Mouse (Mus musculus) limb, embryonic 14.5 days (tissue): ENCODE data around the gene Myh10. TPM values are rescaled to one million over a fixed set of nuclear protein-coding genes. Genes with fewer than 3 reads are reported as not detected.
A peak's percentile ranks its signal among the peaks of the same experiment; 100 is the strongest.

Experiments used
- ATAC-seq: fragments of 200-750 bp; cut with Nextera tagmentation; 2 replicates; pipeline ENCODE4 v1.8.0; 2017; ENCODE audit warnings: low read depth, moderate number of reproducible peaks, moderate TSS enrichment; ENCODE audit not compliant: low FRiP score
- DNase-seq: peaks from one replicate; pipeline ENCODE4 v3.0.0-alpha.2; 2015; ENCODE audit warnings: low spot score
- H3K27ac ChIP-seq: fragments of 300-500 bp; sonication (generic); replicated peaks from 2 replicates; pipeline ENCODE4 v1.5.1; 2014; ENCODE audit warnings: low read depth, mild to moderate bottlenecking, low read length, moderate library complexity, mixed read lengths
- H3K27me3 ChIP-seq: fragments of 300-500 bp; sonication (generic); 2 replicates; pipeline ENCODE4 v1.6.1; 2014; ENCODE audit warnings: low read length, mixed read lengths; ENCODE audit not compliant: control insufficient read depth, insufficient read depth
- H3K36me3 ChIP-seq: fragments of 300-500 bp; sonication (generic); 2 replicates; pipeline ENCODE4 v1.6.1; 2014; ENCODE audit warnings: mild to moderate bottlenecking, low read length, moderate library complexity, mixed read lengths; ENCODE audit not compliant: control insufficient read depth, insufficient read depth
- H3K4me1 ChIP-seq: fragments of 300-500 bp; sonication (generic); 2 replicates; pipeline ENCODE4 v1.6.1; 2014; ENCODE audit warnings: antibody characterized with exemption, low read length, mixed read lengths; ENCODE audit not compliant: control insufficient read depth, insufficient read depth
- H3K4me2 ChIP-seq: fragments of 300-500 bp; sonication (generic); replicated peaks from 2 replicates; pipeline ENCODE4 v1.6.1; 2014; ENCODE audit warnings: low read depth, mild to moderate bottlenecking, low read length, moderate library complexity; ENCODE audit not compliant: severe bottlenecking
- H3K4me3 ChIP-seq: fragments of 300-500 bp; sonication (generic); replicated peaks from 2 replicates; pipeline ENCODE4 v1.5.1; 2014; ENCODE audit warnings: low read length
- H3K9ac ChIP-seq: fragments of 300-500 bp; sonication (generic); 2 replicates; pipeline ENCODE4 v1.6.1; 2014; ENCODE audit warnings: mild to moderate bottlenecking, low read depth, low read length, moderate library complexity; ENCODE audit not compliant: severe bottlenecking
- H3K9me3 ChIP-seq: fragments of 300-500 bp; sonication (generic); 2 replicates; pipeline ENCODE4 v1.6.1; 2016; ENCODE audit warnings: low read length; ENCODE audit not compliant: control insufficient read depth
- POLR2A ChIP-seq: fragments of 200-500 bp; IDR thresholded peaks from 2 replicates; pipeline ENCODE4 v1.8.0; 2012; ENCODE audit warnings: inconsistent platforms, mild to moderate bottlenecking, moderate library complexity, borderline replicate concordance; ENCODE audit not compliant: insufficient read depth, insufficient read length; ENCODE audit errors: extremely low read depth
- WGBS: fragments of 180-500 bp; shearing (Covaris S2); extraction: QIAGEN DNeasy Blood & Tissue Kit; methylation state at CpG from one replicate; pipeline ENCODE4 v1.1.7; 2014; 5-methylcytosine and 5-hydroxymethylcytosine counted together
- polyA plus RNA-seq, 2 experiments: library from polyadenylated mRNA; depleted of rRNA in 1 of 2; stranded (reverse) in 1 of 2; unstranded in 1 of 2; fragments of >200 nt; fragmentation: Nextera tagmentation in 1 of 2; extraction: Ambion mirVana in 1 of 2; gene quantifications; 2 replicates each; pipeline versions ENCODE4 v1.2.1 to v1.2.3; 2012 to 2014

Myh10 gene
- polyA plus RNA-seq (2012; rRNA removed) (167 and 189 TPM in 2 replicates), polyA plus RNA-seq (2014; fragmentation: Nextera tagmentation; extraction: Ambion mirVana) (129 and 136 TPM in 2 replicates)

GRCm38 (mm10) chr11:68691321-68692009 is at the start of gene Myh10:
Gene Myh10, plus strand, starts transcription at chr11:68691559.
- H3K27ac ChIP-seq = peak within 1 kb of the TSS; percentile 91
- H3K4me3 ChIP-seq = peak within 1 kb of the TSS; percentile 93
- no peaks in the 10 kb centered on the region for H3K9me3 ChIP-seq
- ATAC-seq = peak; percentile 99
- DNase-seq = peak; percentile 100
- H3K36me3 ChIP-seq = no peaks in the 10 kb centered on the region
- H3K9ac ChIP-seq = peak within 1 kb of the TSS; percentile 94
- TF ChIP-seq POLR2A = peak; percentile 89; the same call in 1 of the 2 replicates
- peaks cover 17% of the 10 kb centered on the region for H3K4me1 ChIP-seq
- peak within 1 kb of the TSS; percentile 64 for H3K4me2 ChIP-seq
- H3K27me3 ChIP-seq = no peaks in the 10 kb centered on the region
- WGBS = 2% methylated on average over 44 of the region's 51 CpGs

GRCm38 (mm10) chr11:68644781-68645180 is 46.6 kb upstream of the Myh10 start:
- TF ChIP-seq POLR2A = no peak
- DNase-seq (no peak), ATAC-seq (no peak)
- no peaks in the 10 kb centered on the region for H3K4me1 ChIP-seq
- H3K36me3 ChIP-seq = no peaks in the 10 kb centered on the region
- no peak overlapping the region for H3K4me2 ChIP-seq
- 67% methylated on average over 6 of the region's 6 CpGs for WGBS
- H3K9ac ChIP-seq = no peak overlapping the region
- H3K4me3 ChIP-seq = no peak overlapping the region
- H3K9me3 ChIP-seq = no peaks in the 10 kb centered on the region
- H3K27me3 ChIP-seq = no peaks in the 10 kb centered on the region
- H3K27ac ChIP-seq = no peak overlapping the region

GRCm38 (mm10) chr11:68647808-68648207 is 43.6 kb upstream of the Myh10 start:
- ATAC-seq (no peak), DNase-seq (no peak)
- no peaks in the 10 kb centered on the region for H3K4me1 ChIP-seq
- 57% methylated on average over 5 of the region's 5 CpGs for WGBS
- no peak overlapping the region for H3K4me3 ChIP-seq
- H3K27me3 ChIP-seq = no peaks in the 10 kb centered on the region
- no peaks in the 10 kb centered on the region for H3K9me3 ChIP-seq
- TF ChIP-seq POLR2A = no peak
- H3K36me3 ChIP-seq = no peaks in the 10 kb centered on the region
- H3K4me2 ChIP-seq = no peak overlapping the region
- H3K27ac ChIP-seq = no peak overlapping the region
- no peak overlapping the region for H3K9ac ChIP-seq

GRCm38 (mm10) chr11:68648385-68649148 is 42.8 kb upstream of the Myh10 start:
- Histone ChIP-seq H3K9ac (no peak overlapping the region), H3K27me3 (no peaks in the 10 kb centered on the region), H3K4me1 (no peaks in the 10 kb centered on the region), H3K4me2 (no peak overlapping the region), H3K9me3 (no peaks in the 10 kb centered on the region), H3K36me3 (no peaks in the 10 kb centered on the region), H3K4me3 (no peak overlapping the region), H3K27ac (no peak overlapping the region)
- 68% methylated on average over 15 of the region's 16 CpGs for WGBS
- ATAC-seq (no peak), DNase-seq (no peak)
- TF ChIP-seq POLR2A = no peak

- Histone ChIP-seq H3K4me1 (peaks cover 2% of the 10 kb centered on the region), H3K4me3 (no peak overlapping the region), H3K36me3 (no peaks in the 10 kb centered on the region), H3K27me3 (no peaks in the 10 kb centered on the region), H3K27ac (no peak overlapping the region), H3K9ac (no peak overlapping the region), H3K9me3 (no peaks in the 10 kb centered on the region), H3K4me2 (no peak overlapping the region)
- 86% methylated on average over 2 of the region's 2 CpGs for WGBS
- DNase-seq (no peak), ATAC-seq (no peak)
- TF ChIP-seq POLR2A = no peak
Measured at GRCm38 (mm10) chr11:68651518-68651917, 39.8 kb upstream of the Myh10 start.
